Mouse (Mus musculus) ES-E14 (cell line): ENCODE measurements around the gene Shisa9.

Experiments used
- HCFC1 ChIP-seq: IDR thresholded peaks from 2 replicates; pipeline ENCODE4 v1.6.1; 2012; ENCODE audit warnings: low read length, inconsistent platforms, borderline replicate concordance; ENCODE audit not compliant: insufficient read depth
- MAFK ChIP-seq: IDR thresholded peaks from 2 replicates; pipeline ENCODE4 v1.6.1; 2014; ENCODE audit warnings: mild to moderate bottlenecking, low read depth, low read length, inconsistent platforms; ENCODE audit not compliant: insufficient read depth
- ZC3H11A ChIP-seq: IDR thresholded peaks from 2 replicates; pipeline ENCODE4 v1.6.1; 2012; ENCODE audit warnings: low read depth, mild to moderate bottlenecking, inconsistent platforms, low read length, borderline replicate concordance
- ZNF384 ChIP-seq: IDR thresholded peaks from 2 replicates; pipeline ENCODE4 v1.6.1; 2012; ENCODE audit warnings: low read depth, low read length, inconsistent platforms

DNA sequence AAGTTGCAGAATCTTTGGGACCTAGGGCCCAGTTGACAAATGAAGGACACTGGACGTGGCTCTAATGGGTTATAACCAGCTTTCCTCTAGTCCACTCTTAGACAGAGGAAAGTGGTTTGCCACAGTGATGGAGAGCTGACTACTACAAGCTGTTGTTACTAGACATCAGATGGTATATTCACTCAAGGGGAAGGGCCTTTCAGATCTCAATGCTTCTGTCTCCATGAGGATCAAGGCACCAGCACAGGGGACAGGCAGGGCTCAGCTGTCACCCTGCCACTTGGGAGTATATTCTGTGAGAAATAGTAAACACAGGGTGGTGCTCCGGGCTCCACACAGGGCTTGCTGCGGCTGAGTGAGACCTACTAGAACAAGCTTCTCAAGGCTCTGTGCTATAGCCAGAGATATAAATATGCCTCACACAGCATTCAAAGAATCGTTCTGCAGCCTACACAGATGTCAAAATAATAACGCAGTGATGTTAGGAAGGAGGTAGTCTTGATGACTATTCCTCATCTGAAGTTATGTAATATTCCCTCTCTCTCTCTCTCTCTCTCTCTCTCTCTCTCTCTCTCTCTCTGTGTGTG is 127.0 kb downstream of the Shisa9 start:
- TF ChIP-seq MAFK (no peak), ZC3H11A (no peak), HCFC1 (no peak), ZNF384 (no peak)
